Mouse (Mus musculus): ENCODE results near the gene Idh1.

Idh1 gene

GRCm38 (mm10) chr1:65112031-65112806, 74.1 kb downstream of the Idh1 start:
- DNase-seq, result peak; percentile 59 to 80

GRCm38 (mm10) chr1:65109756-65110435, 76.4 kb downstream of the Idh1 start:
- DNase-seq, result no peak

GRCm38 (mm10) chr1:65109196-65109595, 77.1 kb downstream of the Idh1 start:
- DNase-seq, result no peak

Measured in cerebellum, postnatal 25 days (tissue).